Mouse (Mus musculus) thymus, postnatal 4 days (tissue): Measurements from ENCODE around the gene Phox2a.

Experiments used
- DNase-seq: peaks from one replicate; pipeline ENCODE4 v3.0.0; 2021

Phox2a gene

DNA sequence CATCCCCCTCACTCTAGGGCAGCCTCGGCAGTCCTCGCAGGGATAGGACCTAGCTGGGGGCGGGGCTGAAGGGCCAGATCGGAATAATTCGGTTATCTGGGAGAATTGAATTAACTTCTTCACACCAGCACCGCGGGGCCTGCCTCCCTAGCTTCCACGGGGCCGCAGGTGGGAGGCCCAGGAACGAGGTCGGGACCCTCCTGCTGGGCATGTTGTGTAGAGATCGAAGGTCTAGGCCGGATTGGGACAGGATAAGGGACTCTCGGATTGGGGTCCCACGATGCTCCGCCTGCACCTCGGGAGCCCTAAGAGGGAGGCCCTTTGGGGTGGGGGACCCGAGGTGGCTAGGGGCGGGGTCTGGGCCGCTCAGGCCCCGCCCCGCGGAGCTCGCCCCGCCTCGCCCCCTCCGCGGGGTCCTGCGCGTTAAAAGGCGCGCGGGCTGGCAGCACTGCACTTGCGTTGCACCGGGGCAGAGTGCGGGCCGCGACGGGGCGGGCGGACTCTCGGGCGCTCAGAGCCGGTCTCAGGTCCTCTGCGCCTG, at the start of gene Phox2a:
Gene Phox2a (plus strand): TSS at position 453 of the 541 bp plus-strand sequence.
- no peak for DNase-seq

DNA sequence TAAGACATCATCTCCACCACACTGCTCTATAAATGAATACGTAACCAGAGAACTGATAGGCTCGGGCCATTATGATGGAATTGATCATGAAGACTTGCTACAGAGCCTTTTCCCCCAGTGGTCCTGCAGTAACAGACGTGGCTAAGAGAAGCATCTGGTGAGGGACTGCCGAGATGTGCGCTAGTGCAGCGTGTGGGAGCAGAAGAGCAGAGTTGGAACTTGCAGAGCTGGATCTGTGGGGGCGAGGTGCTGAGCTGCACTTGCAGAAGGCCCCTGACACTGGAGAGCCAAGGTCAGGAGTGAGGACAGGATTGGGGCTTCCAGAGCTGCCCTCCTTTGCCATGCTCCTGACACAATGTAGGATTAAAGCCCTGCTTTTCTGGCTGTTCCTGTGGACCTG, 48.1 kb upstream of the Phox2a start:
- no peak for DNase-seq

DNA sequence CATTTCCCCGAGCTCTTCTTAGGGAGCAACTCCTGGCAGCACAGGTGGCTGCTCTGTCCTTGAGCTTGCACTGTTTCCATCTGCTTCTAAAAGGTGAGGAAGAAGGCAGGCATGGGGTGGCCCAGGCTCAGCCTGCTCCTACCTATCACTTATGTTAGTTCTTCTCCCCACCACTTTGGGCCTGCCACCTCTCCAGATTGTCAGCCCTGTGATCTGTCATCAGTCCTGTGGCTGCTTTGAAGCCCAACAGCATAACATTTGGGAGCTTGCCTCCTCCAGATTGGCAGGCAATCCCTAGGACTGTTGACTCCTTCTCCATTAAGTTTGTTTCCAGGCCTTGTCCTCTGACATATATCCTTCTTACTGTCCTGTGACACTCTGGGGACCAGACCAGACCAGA, 46.5 kb upstream of the Phox2a start:
- DNase-seq = no peak

GRCm38 (mm10) chr7:101772687-101773086, 45.4 kb upstream of the Phox2a start:
- DNase-seq = no peak

- no peak for DNase-seq
Measured at GRCm38 (mm10) chr7:101777053-101777452, 41.1 kb upstream of the Phox2a start.

GRCm38 (mm10) chr7:101820295-101821030, 2.4 kb downstream of the Phox2a start:
- peak; percentile 46 for DNase-seq

DNA sequence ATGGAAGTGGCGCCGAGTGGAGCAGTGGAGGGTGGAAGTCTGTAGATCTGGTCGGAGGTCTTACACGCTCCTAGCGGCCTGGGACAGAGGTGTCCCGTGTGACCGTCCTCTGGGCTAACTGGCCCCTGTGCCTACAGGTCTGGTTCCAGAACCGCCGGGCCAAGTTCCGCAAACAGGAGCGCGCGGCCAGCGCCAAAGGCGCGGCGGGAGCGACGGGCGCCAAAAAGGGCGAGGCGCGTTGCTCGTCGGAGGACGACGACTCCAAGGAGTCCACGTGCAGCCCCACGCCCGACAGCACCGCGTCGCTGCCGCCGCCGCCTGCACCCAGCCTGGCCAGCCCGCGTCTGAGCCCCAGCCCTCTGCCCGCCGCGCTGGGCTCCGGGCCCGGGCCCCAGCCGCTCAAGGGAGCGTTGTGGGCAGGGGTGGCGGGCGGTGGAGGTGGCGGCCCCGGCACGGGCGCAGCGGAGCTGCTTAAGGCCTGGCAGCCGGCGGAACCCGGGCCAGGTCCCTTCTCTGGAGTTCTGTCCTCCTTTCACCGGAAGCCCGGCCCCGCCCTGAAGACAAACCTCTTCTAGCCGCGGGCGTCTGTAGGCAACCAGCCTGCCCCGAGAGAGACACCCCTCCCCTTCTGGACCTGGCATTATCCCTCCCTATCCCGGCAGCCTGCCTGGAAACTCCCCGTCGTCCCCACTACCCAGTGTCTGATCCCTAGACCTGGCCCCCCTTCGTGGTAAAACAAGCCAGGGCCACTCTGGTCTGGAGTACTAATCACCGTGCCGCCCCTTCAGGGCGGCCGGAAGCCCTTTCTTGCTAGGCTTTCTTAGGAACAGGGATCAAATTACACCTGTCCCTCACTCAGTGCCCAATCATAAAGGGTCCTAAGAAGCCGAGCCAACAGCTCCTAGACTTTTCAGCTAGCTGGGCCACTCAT, 3.7 kb downstream of the Phox2a start:
- peak; percentile 51 for DNase-seq

GRCm38 (mm10) chr7:101822836-101823757, 5.0 kb downstream of the Phox2a start:
- peak; percentile 30 for DNase-seq

DNA sequence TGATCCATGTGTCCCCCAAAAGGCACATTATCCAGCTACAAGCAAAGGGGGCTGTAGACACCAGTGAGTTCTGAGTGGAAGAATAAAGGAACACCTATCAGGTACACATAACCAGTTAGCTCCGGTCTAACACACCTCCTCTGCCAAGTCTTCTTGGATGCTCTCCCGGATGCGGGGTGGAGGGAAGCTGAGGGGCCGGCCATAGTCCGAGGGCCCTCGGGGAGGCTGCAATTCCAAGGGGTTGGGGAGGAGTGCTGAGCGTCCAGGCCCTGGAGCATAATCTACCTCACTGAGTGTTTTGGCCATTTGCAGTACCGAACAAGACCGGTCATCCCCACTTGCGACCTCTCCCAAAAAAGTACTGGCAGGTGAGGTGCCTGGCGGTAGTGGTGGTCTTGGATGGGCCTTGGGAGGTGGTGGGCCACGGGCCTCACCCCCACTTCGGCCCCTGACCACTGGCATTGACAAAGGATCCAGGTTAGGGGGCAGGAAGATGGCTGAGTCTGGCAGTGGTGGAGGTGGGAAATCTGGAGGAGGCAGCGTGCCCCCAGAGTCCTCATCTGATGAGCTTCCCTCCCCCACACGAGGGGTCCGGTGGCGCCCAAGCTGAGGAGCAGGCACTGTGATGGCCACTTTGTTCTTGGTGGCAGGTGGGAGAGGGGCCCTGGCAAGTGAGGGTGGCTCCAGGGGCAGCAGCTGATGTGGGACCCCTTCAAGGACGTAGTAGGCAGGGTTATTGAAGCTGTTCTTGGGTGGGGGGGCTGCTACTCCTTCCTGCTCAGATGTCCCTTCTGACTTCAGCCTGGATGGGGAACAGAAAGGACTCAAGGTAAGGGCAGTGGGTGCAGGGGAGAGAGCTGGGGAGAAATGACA, 5.9 kb downstream of the Phox2a start:
- no peak for DNase-seq

DNA sequence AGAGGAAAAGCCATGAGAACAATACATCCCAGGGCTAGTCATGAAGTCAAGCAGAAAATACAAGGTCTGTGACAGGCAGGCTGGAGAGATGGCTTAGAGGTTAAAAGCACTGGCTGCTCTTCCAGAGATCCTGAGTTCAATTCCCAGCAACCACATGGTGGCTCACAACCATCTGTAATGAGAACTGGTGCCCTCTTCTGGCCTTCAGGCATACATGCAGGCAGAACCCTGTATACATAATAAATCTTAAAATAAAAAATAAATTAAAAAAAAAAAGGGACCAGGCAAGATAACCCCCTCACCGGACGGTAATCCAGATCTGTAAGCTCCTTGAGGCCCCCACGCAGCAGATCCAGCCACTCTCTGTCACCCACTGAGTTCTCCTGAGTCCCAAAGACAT, 12.3 kb downstream of the Phox2a start:
- DNase-seq = no peak

DNA sequence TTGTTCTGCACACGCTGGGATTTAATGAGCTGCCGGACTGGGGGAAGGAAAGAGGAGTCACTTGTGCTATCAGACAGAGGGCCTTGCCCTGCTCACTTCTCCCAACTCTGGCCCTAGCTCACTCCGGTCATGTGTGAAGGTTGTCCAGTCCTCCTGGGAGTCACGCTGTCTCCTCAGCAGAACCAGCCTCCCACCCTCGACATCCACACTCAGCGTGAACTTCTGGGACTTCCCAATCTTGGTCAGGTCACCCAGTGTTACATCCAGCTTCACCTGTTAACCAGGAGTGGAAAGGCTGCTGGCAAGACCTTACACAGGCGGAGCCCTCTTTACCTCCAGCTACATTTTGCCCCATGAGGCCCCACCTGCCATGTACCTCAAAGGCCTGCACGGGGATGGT, 13.3 kb downstream of the Phox2a start:
- DNase-seq = no peak

- DNase-seq = no peak
Measured at GRCm38 (mm10) chr7:101832372-101832771, 14.3 kb downstream of the Phox2a start.

GRCm38 (mm10) chr7:101833352-101833751, 15.2 kb downstream of the Phox2a start:
- no peak for DNase-seq

DNA sequence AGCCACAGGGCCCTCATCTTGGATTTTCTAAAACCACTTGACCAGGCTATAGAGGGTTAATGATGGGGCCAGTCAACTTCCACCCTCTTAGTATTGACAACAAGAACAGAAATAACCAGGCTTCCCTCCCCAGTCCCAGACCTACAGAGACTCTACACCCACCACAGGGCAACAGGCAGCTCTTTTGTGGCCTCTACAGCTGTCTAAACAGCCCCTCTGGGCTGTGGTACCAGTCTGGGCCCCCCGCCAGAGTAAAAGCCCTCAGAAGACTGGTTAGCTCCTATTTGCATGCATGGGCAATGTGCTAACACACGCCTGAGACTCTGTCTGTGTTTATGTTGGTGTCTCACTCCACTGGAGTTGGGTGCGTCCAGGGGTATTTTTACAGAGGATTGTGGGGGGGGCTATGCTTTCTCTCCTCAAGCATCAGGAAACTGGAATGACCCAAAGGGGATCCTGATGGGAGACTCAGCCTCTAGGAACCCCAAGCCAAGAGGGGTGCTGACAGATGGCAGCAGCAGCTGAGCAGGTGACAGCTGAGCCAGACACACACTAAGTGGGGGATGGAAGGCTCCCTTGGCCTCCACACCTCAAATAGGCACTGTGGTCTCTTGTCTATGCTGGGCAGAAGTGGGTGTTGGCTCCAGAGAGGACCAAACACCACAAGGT, 15.9 kb downstream of the Phox2a start:
- DNase-seq = no peak

DNA sequence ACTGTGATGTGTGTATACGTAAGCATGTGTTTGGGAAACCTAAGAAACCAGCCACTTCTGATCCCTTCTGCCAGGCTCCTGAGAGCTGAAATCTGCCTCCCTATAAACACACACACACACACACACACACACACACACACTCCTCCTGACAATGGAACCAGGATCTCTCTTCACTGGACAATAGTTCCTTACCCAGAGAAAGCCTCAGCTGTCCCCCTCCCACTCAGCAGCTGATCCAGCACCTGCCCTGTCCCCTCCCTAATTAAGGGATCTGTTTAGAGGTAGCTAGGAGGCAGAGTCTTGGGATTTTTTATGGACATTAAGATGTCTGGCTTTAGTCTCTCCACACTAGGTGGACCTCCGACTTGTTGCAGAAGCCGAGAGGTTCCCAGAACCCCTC, 16.8 kb downstream of the Phox2a start:
- DNase-seq = no peak

GRCm38 (mm10) chr7:101835457-101836109, 17.5 kb downstream of the Phox2a start:
- no peak for DNase-seq

GRCm38 (mm10) chr7:101836271-101837153, 18.4 kb downstream of the Phox2a start:
- peak; percentile 81 for DNase-seq

DNA sequence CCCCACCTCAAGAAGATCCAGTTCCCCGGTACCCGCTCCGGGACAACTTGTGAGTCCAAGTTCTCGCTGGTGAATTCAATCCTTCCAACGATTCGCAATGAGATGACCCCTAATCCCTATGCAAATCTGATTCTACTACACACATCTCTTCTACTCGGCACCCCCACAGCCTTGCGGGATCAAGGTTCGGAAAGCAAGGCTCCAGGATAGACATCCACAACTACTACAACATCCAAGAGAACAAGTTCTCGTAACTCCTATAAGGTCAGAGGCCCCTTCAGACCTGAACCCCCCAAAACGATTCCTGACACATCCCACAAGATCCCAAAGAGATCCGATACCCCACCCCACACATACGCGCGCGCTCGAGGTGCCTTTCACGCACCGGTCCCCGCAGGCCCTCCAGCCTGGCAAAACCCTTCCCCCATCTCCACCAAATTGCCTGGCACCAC, 19.1 kb downstream of the Phox2a start:
- DNase-seq = peak; percentile 29
